In the genomic region with DNA sequence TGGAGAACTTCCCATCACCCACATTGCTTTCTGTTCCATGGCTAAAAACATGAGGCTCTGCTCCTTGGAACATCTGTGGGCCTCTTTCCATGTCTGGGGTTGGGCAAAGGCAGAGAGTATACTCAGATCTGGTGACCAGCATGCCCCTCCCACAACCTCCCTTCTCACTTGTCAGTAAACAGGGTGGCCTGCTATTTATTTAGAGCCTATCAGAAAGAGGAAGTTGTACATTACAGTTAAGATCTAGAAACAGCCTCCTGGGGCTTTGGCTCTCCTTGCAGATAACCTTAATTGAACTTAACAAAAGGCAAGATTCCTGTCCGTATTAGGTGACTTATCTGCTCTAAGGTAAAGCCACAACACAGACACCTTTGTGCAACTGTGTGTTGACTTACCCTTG, we compare ENCODE assay signal across 11 mouse cellular contexts. TPM values are rescaled to one million over a fixed set of nuclear protein-coding genes. Genes with fewer than 3 reads are reported as not detected.
A peak's percentile ranks its signal among the peaks of the same experiment; 100 is the strongest.
DNase-seq lines count a peak whose midpoint lies in the region; ATAC-seq and TF ChIP-seq lines count a peak whose summit lies in the region.
"Had no signal": no experiment of that assay in that cellular context is flagged by ENCODE, and none has a peak within 500 bp of the region (broad histone marks: within the 10 kb centered on the region; RNA-seq: fewer than 3 reads in every experiment).

No protein-coding gene starts in this region.

- peak; percentile 11 for DNase-seq in adrenal gland, adult 2 months
- DNase-seq in adrenal gland, postnatal 25 days = no peak
- DNase-seq in liver, adult 2 months (ENCODE audit: extremely low read depth, low read depth, low spot score) = peak; percentile 39
- peak; percentile 59 for DNase-seq in lung, postnatal 25 days (ENCODE audit: low spot score)
- peak; percentile 28 for DNase-seq in stomach, postnatal 0 days (ENCODE audit: low spot score)
- no peak for DNase-seq in T-cell, adult 2 months (ENCODE audit: low spot score)
- DNase-seq in left cerebral cortex, postnatal 10 days (ENCODE audit: extremely low spot score in 1 of 2, low spot score in 2 of 2) = no peak
- DNase-seq: cerebellum, postnatal 10 days had no signal

- H3K4me3 ChIP-seq in liver, adult 2 months (ENCODE audit: insufficient read depth, low read depth, low read length) = no peak overlapping the region
- H3K4me3 ChIP-seq in liver, embryonic 12.5 days = no peak overlapping the region
- H3K4me3 ChIP-seq in stomach, postnatal 0 days (ENCODE audit: low read depth, low read length) = no peak overlapping the region
- H3K4me3 ChIP-seq: limb, embryonic 15.5 days; myocyte had no signal

- H3K27ac ChIP-seq in liver, adult 2 months (replicated peaks; ENCODE audit: insufficient read depth, low read depth, low read length) = no peak overlapping the region
- no peak overlapping the region for H3K27ac ChIP-seq in liver, embryonic 12.5 days
- H3K27ac ChIP-seq in stomach, postnatal 0 days (replicated peaks) = no peak overlapping the region
- H3K27ac ChIP-seq: limb, embryonic 15.5 days had no signal

- H3K36me3 ChIP-seq in liver, adult 2 months (ENCODE audit: control insufficient read depth, insufficient read depth, low read length) = no peaks in the 10 kb centered on the region
- H3K36me3 ChIP-seq in liver, embryonic 12.5 days = no peaks in the 10 kb centered on the region
- no peaks in the 10 kb centered on the region for H3K36me3 ChIP-seq in stomach, postnatal 0 days (ENCODE audit: control insufficient read depth, insufficient read depth, low read length)
- H3K36me3 ChIP-seq: limb, embryonic 15.5 days had no signal

- no peak for TF ChIP-seq POLR2A in liver, adult 2 months (IDR thresholded peaks at IDR 0.05; ENCODE audit: extremely low read depth, insufficient read depth, low read length)

- intact Hi-C loops in left cerebral cortex, postnatal 10 days (cut with DNase I) = no loop called here

- H3K4me2 ChIP-seq in liver, embryonic 12.5 days = no peak overlapping the region
- no peak overlapping the region for H3K4me2 ChIP-seq in stomach, postnatal 0 days (replicated peaks; ENCODE audit: low read depth)
- H3K4me2 ChIP-seq: limb, embryonic 15.5 days had no signal

- TF ChIP-seq EP300 in stomach, postnatal 0 days (optimal IDR thresholded peaks at IDR 0.05) = no peak

- no peaks in the 10 kb centered on the region for H3K79me2 ChIP-seq in liver, adult 2 months (ENCODE audit: control insufficient read depth, insufficient read depth, low read length)

- WGBS in liver, adult 2 months = 57% methylated on average over 1 of the region's 1 CpGs
- WGBS in liver, embryonic 12.5 days (ENCODE audit: insufficient replicate concordance) = 10% methylated on average over 1 of the region's 1 CpGs
- 41% methylated on average over 1 of the region's 1 CpGs for WGBS in stomach, postnatal 0 days

- no peaks in the 10 kb centered on the region for H3K27me3 ChIP-seq in liver, adult 2 months (ENCODE audit: control insufficient read depth, insufficient read depth, low read length)
- H3K27me3 ChIP-seq in liver, embryonic 12.5 days (replicated peaks) = no peaks in the 10 kb centered on the region
- H3K27me3 ChIP-seq in stomach, postnatal 0 days (ENCODE audit: control insufficient read depth, insufficient read depth, low read length) = no peaks in the 10 kb centered on the region
- H3K27me3 ChIP-seq: limb, embryonic 15.5 days had no signal

- H3K9ac ChIP-seq in liver, adult 2 months (ENCODE audit: low read depth, low read length) = no peak overlapping the region
- H3K9ac ChIP-seq in liver, embryonic 12.5 days = no peak overlapping the region
- no peak overlapping the region for H3K9ac ChIP-seq in stomach, postnatal 0 days (ENCODE audit: low read length)
- H3K9ac ChIP-seq: limb, embryonic 15.5 days had no signal

- no peak for TF ChIP-seq CTCF in liver, adult 2 months (IDR thresholded peaks at IDR 0.05; ENCODE audit: low read depth, low read length)
- TF ChIP-seq CTCF in stomach, postnatal 0 days (IDR thresholded peaks at IDR 0.05; ENCODE audit: low read depth) = no peak

- no peak for ATAC-seq in liver, embryonic 12.5 days
- peak; percentile 72 for ATAC-seq in stomach, postnatal 0 days (ENCODE audit: low FRiP score, low TSS enrichment)

- H3K9me3 ChIP-seq in liver, embryonic 12.5 days (replicated peaks) = no peaks in the 10 kb centered on the region
- H3K9me3 ChIP-seq in stomach, postnatal 0 days (ENCODE audit: control insufficient read depth, low read length) = no peaks in the 10 kb centered on the region
- H3K9me3 ChIP-seq: limb, embryonic 15.5 days had no signal

- no peaks in the 10 kb centered on the region; the same call in 1 of the 2 replicates for H3K4me1 ChIP-seq in liver, adult 2 months (ENCODE audit: control insufficient read depth, insufficient read depth, low read length)
- no peaks in the 10 kb centered on the region for H3K4me1 ChIP-seq in liver, embryonic 12.5 days
- no peaks in the 10 kb centered on the region for H3K4me1 ChIP-seq in stomach, postnatal 0 days (replicated peaks; ENCODE audit: control insufficient read depth, insufficient read depth)
- H3K4me1 ChIP-seq: limb, embryonic 15.5 days had no signal

RNA-seq across cellular contexts. Expression of a gene that starts 19.3 kb away (rescaled TPM):
- 1 to 10 TPM in 1 of 2 experiments, under 1 TPM in 1; 0.89 to 1.2 TPM for total RNA-seq in adrenal gland, adult 2 months (2021)
- 1.1 and 1.7 TPM in 2 replicates for polyA plus RNA-seq in adrenal gland, adult 2 months (2012; rRNA removed)
- total RNA-seq in adrenal gland, postnatal 25 days (2021) = 0.38 and 0.61 TPM in 2 replicates
- total RNA-seq in liver, adult 2 months (2014; rRNA removed) = 0.09 and 0.27 TPM in 2 replicates
- polyA plus RNA-seq in liver, adult 2 months (2012; rRNA removed) = 0.09 and 0.18 TPM in 2 replicates
- polyA plus RNA-seq in liver, embryonic 12.5 days (2016; fragmentation: Nextera tagmentation; extraction: Ambion mirVana) = 0.05 and 0.06 TPM in 2 replicates
- 0.12 and 0.15 TPM in 2 replicates for polyA plus RNA-seq in stomach, postnatal 0 days (2015; fragmentation: Nextera tagmentation; extraction: Ambion mirVana)
- under 1 TPM; 0.61 to 0.97 TPM for total RNA-seq in left cerebral cortex, postnatal 10 days (2021)

RNA-seq across cellular contexts. Expression of a gene that starts 30.4 kb away (rescaled TPM):
- 10 to 100 TPM; 50.7 to 63.2 TPM for total RNA-seq in adrenal gland, adult 2 months (2021)
- polyA plus RNA-seq in adrenal gland, adult 2 months (2012; rRNA removed) = 5.5 and 6.2 TPM in 2 replicates
- 58.5 and 66.5 TPM in 2 replicates for total RNA-seq in adrenal gland, postnatal 25 days (2021)
- 16.5 and 17.5 TPM in 2 replicates for total RNA-seq in liver, adult 2 months (2014; rRNA removed)
- 3.1 and 3.2 TPM in 2 replicates for polyA plus RNA-seq in liver, adult 2 months (2012; rRNA removed)
- 7.7 and 8.2 TPM in 2 replicates for polyA plus RNA-seq in liver, embryonic 12.5 days (2016; fragmentation: Nextera tagmentation; extraction: Ambion mirVana)
- 6.9 and 7.4 TPM in 2 replicates for polyA plus RNA-seq in stomach, postnatal 0 days (2015; fragmentation: Nextera tagmentation; extraction: Ambion mirVana)
- 10 to 100 TPM; 63.3 to 63.9 TPM for total RNA-seq in left cerebral cortex, postnatal 10 days (2021)

RNA-seq across cellular contexts. Expression of a gene that starts 30.5 kb away (rescaled TPM):
- 1 to 10 TPM; 1.7 to 1.9 TPM for total RNA-seq in adrenal gland, adult 2 months (2021)
- polyA plus RNA-seq in adrenal gland, adult 2 months (2012; rRNA removed) = 3.7 and 9.8 TPM in 2 replicates
- 0.95 and 1.3 TPM in 2 replicates for total RNA-seq in adrenal gland, postnatal 25 days (2021)
- total RNA-seq in liver, adult 2 months (2014; rRNA removed) = 0.92 and 1.5 TPM in 2 replicates
- 0.61 and 1.2 TPM in 2 replicates for polyA plus RNA-seq in liver, adult 2 months (2012; rRNA removed)
- polyA plus RNA-seq in liver, embryonic 12.5 days (2016; fragmentation: Nextera tagmentation; extraction: Ambion mirVana) = 2.6 and 2.7 TPM in 2 replicates
- 2.0 and 2.1 TPM in 2 replicates for polyA plus RNA-seq in stomach, postnatal 0 days (2015; fragmentation: Nextera tagmentation; extraction: Ambion mirVana)
- total RNA-seq in left cerebral cortex, postnatal 10 days (2021) = 1 to 10 TPM; 1.4 to 1.6 TPM

Comparison
In these comparisons a context has a peak if more than half of its experiments do, and no peak if none do; other contexts are left out.
1. DNase-seq: peak in adrenal gland, adult 2 months (single experiment), liver, adult 2 months (single experiment), lung, postnatal 25 days (single experiment) and stomach, postnatal 0 days (single experiment); none in adrenal gland, postnatal 25 days (single experiment), T-cell, adult 2 months (single experiment) and left cerebral cortex, postnatal 10 days (0 of 2).